Mouse (Mus musculus) MEL (cell line): ENCODE data around the gene Lrrk2.

Source experiments
- CTCF ChIP-seq, 3 experiments: IDR thresholded peaks in 2 of 3; conservative IDR thresholded peaks in 1 of 3; 2 replicates each; pipeline ENCODE4 v1.5.1; 2011 to 2012; ENCODE audit warnings: low read length in 3 of 3, low read depth in 2 of 3, mild to moderate bottlenecking in 2 of 3, improper control_type of control experiment in 1 of 3, inconsistent platforms in 1 of 3, mixed read lengths in 1 of 3, moderate library complexity in 1 of 3; ENCODE audit not compliant: control insufficient read depth in 1 of 3, insufficient read depth in 1 of 3, poor library complexity in 1 of 3, severe bottlenecking in 1 of 3
- EP300 ChIP-seq, 2 experiments: IDR thresholded peaks; 2 replicates each; pipeline ENCODE4 v1.6.1; 2011; ENCODE audit warnings: improper control_type of control experiment in 2 of 2, low read length in 2 of 2, low read depth in 1 of 2, mild to moderate bottlenecking in 1 of 2
- POLR2A ChIP-seq, 2 experiments: IDR thresholded peaks; 2 replicates each; pipeline ENCODE4 v1.6.1; 2011 to 2012; ENCODE audit warnings: low read length in 2 of 2, mild to moderate bottlenecking in 2 of 2, control low read depth in 1 of 2, improper control_type of control experiment in 1 of 2, low read depth in 1 of 2, moderate library complexity in 1 of 2; ENCODE audit not compliant: control insufficient read depth in 1 of 2, insufficient read depth in 1 of 2, poor library complexity in 1 of 2
- TAL1 ChIP-seq: IDR thresholded peaks from 2 replicates; pipeline ENCODE4 v1.6.1; 2012; ENCODE audit warnings: mild to moderate bottlenecking, inconsistent platforms, low read length, moderate library complexity, mixed read lengths
- USF1 ChIP-seq: IDR thresholded peaks from 2 replicates; pipeline ENCODE4 v1.6.1; 2014; ENCODE audit warnings: low read depth, mild to moderate bottlenecking, inconsistent platforms, low read length, improper control_type of control experiment, moderate library complexity
- USF2 ChIP-seq, 2 experiments: IDR thresholded peaks; 2 replicates each; pipeline ENCODE4 v1.6.1; 2011 to 2012; ENCODE audit warnings: improper control_type of control experiment in 2 of 2, low read length in 2 of 2, borderline replicate concordance in 1 of 2, inconsistent platforms in 1 of 2, low read depth in 1 of 2, mild to moderate bottlenecking in 1 of 2; ENCODE audit not compliant: insufficient read depth in 1 of 2
- ZC3H11A ChIP-seq: IDR thresholded peaks from 2 replicates; pipeline ENCODE4 v1.6.1; 2012; ENCODE audit warnings: low read depth, mild to moderate bottlenecking, inconsistent platforms, low read length, improper control_type of control experiment
- ZKSCAN1 ChIP-seq: IDR thresholded peaks from 2 replicates; pipeline ENCODE4 v1.6.1; 2012; ENCODE audit warnings: low read depth, mild to moderate bottlenecking, inconsistent platforms, low read length, improper control_type of control experiment, moderate library complexity
- ZMIZ1 ChIP-seq: IDR thresholded peaks from 2 replicates; pipeline ENCODE4 v1.6.1; 2012; ENCODE audit warnings: low read depth, mild to moderate bottlenecking, inconsistent platforms, low read length, improper control_type of control experiment, moderate library complexity
- ZNF384 ChIP-seq: IDR thresholded peaks from 2 replicates; pipeline ENCODE4 v1.6.1; 2012; ENCODE audit warnings: low read depth, mild to moderate bottlenecking, inconsistent platforms, low read length, improper control_type of control experiment

DNA sequence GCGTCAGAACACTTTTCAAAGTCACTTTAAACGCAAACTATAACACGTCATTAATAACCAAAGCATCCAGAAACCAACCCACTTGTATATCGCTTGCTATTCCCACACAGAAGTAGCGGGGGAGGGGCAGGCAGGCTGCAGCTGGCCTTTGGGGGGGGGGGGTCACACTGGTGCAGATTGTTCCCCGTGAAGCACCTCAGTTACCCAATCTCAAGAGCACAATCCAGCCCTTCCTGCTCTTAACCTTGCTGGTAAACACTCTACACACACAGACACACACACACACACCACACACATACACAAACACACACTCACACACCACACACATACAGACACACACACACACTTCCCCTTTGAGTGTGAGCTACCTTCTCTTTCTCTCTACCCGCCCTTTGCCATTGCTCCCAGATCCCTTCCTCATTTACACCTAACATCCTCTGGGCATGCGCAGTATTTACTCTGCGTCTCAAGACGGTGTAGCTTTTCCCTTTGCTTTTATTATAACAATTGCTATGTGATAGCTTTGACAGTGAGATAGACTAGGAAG, 8.3 kb upstream of the Lrrk2 start:
- TF ChIP-seq CTCF (IDR thresholded peaks at IDR 0.05 in 2 of 3, conservative IDR thresholded peaks at IDR 0.05 in 1 of 3; ENCODE audit: control insufficient read depth in 1 of 3, insufficient read depth in 1 of 3, low read depth in 2 of 3, low read length in 3 of 3, poor library complexity in 1 of 3, severe bottlenecking in 1 of 3) = no peak
- no peak for TF ChIP-seq ZNF384
- TF ChIP-seq TAL1 = no peak
- TF ChIP-seq USF1 = no peak
- TF ChIP-seq ZKSCAN1 = no peak
- no peak for TF ChIP-seq ZC3H11A
- no peak for TF ChIP-seq USF2 (IDR thresholded peaks at IDR 0.05; ENCODE audit: borderline replicate concordance in 1 of 2, insufficient read depth in 1 of 2, low read depth in 1 of 2, low read length in 2 of 2)
- no peak for TF ChIP-seq POLR2A (IDR thresholded peaks at IDR 0.05; ENCODE audit: control insufficient read depth in 1 of 2, insufficient read depth in 1 of 2, low read depth in 1 of 2, low read length in 2 of 2, poor library complexity in 1 of 2)
- TF ChIP-seq ZMIZ1 = no peak
- TF ChIP-seq EP300 (IDR thresholded peaks at IDR 0.05; ENCODE audit: low read depth in 1 of 2, low read length in 2 of 2) = no peak
